Mouse (Mus musculus) naive thymus-derived CD4-positive, alpha-beta T cell, adult 2 months (primary cell): ENCODE results near the gene Klc2.

ENCODE experiments used
- DNase-seq: peaks from one replicate; pipeline ENCODE4 v3.0.0-alpha.2; 2011; ENCODE audit warnings: low read depth

The Klc2 gene

GRCm38 (mm10) chr19:5072389-5073019 lies 45.9 kb downstream of the Klc2 start:
- no peak for DNase-seq

GRCm38 (mm10) chr19:5071545-5072369 lies 46.6 kb downstream of the Klc2 start:
- peak; percentile 69 for DNase-seq

- DNase-seq, result no peak
These were observed 47.3 kb downstream of the Klc2 start for GRCm38 (mm10) chr19:5071077-5071476.

GRCm38 (mm10) chr19:5069978-5070377 lies 48.4 kb downstream of the Klc2 start:
- no peak for DNase-seq

GRCm38 (mm10) chr19:5069486-5069885 lies 48.9 kb downstream of the Klc2 start:
- no peak for DNase-seq

- DNase-seq, result no peak
These were observed 49.7 kb downstream of the Klc2 start for GRCm38 (mm10) chr19:5068570-5069234.

GRCm38 (mm10) chr19:5067867-5068569 lies 50.3 kb downstream of the Klc2 start, which contains the start of gene Cd248:
Gene Cd248, plus strand, starts transcription at chr19:5068078.
- DNase-seq, result no peak

- no peak for DNase-seq
These were observed 51.1 kb downstream of the Klc2 start for GRCm38 (mm10) chr19:5067040-5067799.

GRCm38 (mm10) chr19:5065104-5065503 lies 53.3 kb downstream of the Klc2 start:
- DNase-seq, result no peak

GRCm38 (mm10) chr19:5062446-5062845 lies 55.9 kb downstream of the Klc2 start:
- DNase-seq, result no peak

- no peak for DNase-seq
These were observed 56.3 kb downstream of the Klc2 start for GRCm38 (mm10) chr19:5062041-5062440.

GRCm38 (mm10) chr19:5060365-5061330 lies 57.7 kb downstream of the Klc2 start:
- no peak for DNase-seq

GRCm38 (mm10) chr19:5058801-5059771 lies 59.3 kb downstream of the Klc2 start:
- no peak for DNase-seq

GRCm38 (mm10) chr19:5057876-5058775 lies 60.2 kb downstream of the Klc2 start:
- DNase-seq, result no peak
